Mouse (Mus musculus) thymus, postnatal 10 days (tissue): ENCODE measurements around the gene Ttc7.

Experiments used
- DNase-seq, 2 experiments: peaks; one replicate each; pipeline ENCODE4 v3.0.0; 2021; ENCODE audit warnings: low spot score in 2 of 2

Ttc7 gene

DNA sequence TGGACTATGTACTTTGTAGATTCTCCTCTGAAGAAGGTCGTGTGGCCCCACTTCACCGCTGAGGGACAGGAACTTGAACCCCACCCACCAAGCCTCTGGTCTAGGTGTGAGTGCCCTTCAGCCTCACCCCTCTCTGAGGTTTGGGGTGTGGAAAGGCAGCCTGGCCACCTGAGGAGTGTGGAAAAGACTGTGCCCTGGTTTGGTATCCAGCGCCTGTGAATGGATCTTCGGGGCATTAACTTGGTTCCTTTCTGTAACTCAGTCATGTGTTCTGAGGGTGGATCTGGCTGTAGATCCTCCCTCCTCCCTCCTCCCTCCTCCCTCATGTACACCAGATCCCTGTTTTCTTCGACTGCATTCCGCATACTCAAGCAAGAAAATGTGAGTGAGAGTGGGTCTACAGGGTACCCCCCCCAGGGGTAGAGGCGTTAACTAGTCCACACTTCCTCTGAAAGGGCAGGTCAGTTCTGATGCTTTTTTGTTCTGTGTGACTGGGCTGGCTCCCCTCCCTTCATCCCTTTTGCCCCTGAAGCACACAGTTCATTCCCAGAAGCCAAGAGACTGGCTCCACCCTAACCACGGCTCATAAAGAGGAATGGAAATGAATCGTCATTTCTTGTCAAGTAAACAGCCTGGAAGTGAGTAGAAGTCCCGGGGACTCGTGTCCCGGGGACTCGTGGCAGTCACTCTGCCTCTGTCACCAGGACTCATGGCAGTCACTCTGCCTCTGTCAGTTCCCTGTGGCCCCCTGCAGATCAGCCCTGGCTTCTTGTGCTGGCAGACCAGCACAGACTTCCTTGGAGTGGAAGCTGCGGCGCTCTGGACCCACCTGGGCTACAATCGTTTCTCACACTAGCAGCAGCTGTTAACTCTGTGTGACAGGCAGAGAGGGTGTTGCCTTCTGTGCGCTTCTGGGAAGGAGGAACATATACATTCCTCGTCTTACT lies 30.5 kb downstream of the Ttc7 start:
- no peak for DNase-seq

DNA sequence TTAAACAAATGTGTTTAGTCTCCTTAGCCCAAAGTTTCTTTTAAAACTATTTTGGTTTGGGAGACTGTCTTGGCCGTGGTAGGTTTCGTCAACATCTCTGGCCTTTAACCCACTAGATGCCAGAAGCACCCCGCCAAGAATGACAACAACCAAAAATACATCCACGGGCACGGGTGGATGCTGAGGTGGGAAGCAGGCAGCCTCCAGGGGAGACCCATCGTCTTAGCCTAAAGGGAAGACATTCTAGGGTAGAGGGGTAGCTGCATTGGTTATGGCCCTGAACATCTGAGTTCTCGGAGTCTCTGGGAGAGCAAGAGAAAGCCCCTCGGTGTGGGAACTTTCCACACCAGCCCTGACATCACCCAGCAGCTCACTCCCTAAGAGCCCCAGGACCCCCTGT lies 31.4 kb downstream of the Ttc7 start:
- DNase-seq, result no peak

DNA sequence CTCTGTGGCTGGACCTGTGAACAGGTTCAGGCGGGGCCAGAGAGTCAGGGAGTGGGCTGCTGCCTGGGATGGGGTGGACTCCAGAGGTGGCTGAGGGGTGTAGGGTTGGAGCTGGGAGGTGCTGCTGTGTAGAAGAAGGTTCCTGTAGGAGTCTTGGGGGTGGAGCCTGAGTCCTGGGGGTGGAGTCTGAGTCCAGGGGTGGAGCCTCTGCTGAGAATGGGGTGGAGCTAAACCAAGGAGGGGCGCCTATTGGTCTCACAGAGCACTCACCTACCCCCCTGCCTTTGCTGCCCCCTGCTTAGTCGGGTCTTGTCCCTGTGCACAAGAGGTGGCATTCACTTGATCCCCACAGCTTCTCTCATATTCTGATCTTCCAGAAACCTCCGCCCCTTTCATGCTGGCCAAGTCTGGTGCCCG lies 31.9 kb downstream of the Ttc7 start:
- DNase-seq, result peak in 1 of 2 experiments; percentile 24

DNA sequence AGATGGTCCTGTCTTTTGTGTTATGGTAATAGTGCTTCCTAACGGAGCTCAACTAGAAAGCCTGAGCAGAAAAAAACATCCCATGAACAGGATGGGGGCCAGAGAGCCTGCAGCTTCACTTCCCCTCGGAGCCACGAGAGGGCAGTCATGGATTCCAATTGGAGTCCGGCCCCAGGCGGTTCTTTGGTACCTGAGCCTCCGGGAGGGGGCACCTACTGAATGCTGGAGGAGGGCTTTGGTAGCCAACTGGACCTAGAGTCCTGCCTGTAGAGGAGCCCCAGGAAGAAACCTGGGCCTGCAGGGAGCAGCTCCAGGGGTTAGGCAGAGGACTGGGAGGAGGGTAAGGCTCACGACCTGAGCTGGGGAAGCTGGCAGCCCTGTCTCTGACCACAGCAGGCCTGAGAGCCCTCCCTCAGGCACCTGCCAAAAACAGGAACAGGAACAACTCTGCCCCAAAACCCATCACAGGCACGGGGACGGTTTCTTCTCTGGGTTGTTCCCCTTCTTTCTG lies 32.4 kb downstream of the Ttc7 start:
- peak; percentile 83 to 96 for DNase-seq

DNA sequence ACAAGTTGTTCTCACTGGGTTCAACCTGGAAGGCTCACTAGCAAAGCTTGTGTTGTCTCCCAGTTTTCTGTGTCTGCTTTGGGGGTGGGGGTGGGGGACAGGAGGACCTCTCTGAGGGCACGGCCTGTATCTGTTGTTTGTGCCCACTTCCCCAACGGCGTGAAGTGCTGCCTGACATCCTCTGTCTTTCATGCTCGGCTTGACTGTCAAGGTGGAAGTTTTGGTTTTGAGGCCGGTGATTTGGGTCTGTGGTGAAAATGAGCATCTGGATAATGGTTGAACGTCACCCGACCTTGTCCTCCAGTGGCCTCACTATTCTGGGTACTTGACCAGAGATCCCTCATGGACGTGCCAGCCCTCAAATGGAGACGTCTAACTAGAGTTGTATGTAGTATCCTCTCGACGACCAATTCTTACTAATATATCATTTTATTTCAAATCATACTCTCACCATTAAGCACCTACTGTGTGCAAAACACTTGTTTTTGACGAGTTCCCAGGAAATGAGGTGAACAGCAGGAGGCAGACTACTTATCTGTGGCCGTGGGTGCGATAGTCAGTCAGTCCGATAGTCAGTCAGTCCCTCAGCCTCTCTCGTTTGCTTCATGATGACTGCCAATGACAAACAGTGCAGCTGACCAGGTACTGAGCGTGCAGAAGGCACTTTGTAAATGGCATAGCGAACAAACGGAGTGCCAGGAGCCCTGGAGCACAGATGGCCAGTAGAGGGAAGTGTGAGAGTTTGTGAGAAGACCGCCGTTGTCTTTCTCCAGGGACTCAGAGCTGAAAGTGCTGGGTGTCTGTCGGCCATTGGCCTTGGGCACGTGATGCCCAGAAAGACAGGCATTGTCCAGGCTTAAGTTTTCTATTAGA lies 33.4 kb downstream of the Ttc7 start:
- DNase-seq, result no peak

DNA sequence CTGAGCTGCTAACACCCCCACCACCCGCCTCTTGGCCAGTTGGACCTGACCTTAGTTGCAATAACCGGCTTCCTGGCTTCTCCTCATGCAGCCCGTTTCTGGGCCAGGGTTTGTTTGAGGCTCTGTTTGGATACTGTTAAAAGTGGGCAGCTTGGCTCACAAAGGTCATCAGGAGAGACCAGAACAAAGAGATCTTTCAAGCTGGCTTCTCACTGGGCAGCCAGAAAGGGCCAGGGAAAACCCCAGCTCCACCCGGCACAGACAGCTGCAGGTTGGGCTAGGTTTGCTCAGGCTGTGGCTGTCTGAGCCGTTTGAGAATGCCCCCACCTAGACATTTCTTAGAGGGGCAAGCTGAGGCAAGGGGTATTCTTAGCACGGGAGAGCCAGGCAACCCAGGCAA lies 34.6 kb downstream of the Ttc7 start:
- no peak for DNase-seq

DNA sequence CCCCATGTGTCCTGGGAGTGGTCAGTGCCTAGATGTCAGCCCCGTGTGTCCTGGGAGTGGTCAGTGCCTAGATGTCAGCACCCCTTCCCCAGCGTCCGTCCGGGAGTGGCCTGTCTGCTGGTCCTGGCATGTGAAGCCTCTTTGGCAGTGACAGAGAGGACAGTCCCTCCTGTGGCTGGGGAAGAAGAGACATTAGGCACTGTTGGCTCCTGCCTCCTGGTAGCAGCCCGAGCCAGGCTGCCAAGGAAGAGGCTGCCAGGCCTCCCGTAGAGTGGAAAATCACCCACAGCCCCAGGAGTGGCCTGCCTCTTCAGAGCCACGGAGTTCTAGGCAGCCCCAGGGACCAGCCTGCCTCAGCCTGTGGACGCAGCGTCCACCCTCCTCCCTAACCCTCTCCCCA lies 35.3 kb downstream of the Ttc7 start:
- no peak for DNase-seq

DNA sequence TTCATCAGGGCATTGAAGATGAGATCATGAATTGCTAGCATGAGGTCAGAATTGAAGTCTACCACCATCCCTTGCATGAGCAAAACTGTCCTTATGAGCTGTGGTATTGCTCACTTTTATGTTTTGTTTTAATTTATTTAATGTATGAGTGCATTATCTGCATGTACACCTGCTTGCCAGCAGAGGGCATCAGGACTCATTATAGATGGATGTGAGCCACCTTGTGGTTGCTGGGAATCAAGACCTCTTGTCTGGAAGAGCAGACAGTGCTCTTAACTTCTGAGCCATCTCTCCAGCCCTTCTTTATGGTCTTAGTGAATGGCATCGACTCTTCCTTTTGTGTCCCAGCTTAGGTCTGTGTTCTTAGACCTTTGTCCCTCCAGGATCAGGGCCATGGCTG lies 39.0 kb downstream of the Ttc7 start:
- peak in 1 of 2 experiments; percentile 38 for DNase-seq

DNA sequence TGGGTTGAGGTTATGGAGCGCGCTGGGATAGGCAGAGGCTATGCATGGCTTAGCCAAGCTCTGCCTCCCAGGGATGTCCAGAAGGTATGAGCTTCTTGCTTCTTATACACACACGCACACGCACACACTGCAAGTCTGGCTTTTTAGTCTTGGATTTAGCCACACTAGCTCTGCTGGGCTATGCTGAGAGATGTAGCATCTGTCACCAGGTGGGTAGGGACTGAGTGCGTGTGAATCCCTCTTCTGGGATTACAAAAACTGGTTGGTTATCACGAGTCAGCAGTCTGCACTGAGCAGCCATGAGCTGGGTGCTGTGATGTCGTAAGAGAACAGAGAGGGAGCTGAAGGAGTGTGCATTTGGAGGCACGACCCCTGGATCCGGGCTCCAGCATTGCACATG lies 40.5 kb downstream of the Ttc7 start:
- no peak for DNase-seq

DNA sequence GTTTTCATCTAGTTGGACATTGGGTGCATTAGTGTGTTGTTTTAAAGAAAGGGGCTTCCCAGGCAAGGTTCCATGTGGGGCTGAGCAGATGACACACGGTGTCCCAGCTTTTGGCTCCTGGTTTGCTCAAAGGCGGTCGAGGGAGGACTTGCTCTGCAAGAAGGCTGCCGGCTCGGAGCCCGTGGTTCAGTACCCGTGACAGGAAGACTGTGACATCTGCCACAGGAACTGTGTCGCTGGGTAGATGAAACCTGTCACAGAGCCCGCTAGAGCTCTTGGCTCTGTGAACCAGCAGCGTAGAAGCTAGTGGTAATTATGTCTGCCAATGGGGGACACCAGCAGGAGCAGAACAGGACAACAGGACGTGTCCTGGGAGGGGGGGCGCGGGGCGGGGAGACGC lies 42.8 kb downstream of the Ttc7 start:
- DNase-seq, result peak; percentile 34 to 53

DNA sequence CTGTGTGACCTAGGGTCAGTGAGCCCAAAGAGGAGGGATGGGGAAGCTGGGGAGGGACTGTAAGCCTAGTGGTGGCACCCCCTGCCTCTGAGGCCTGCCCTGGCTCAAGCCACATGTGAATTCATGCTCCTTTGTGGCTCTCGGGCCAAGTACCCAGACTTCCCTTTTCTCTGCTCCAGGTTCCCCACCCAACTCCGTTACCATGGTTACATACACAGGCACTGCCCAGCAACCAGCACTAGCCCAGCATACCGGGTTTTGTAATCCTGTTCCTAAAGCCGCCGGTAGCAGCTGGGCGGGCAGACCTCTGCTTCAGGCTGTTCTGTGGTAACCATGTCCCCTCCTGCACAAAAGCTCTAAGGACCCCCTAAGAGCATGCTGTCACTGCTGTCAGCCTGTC lies 44.3 kb downstream of the Ttc7 start:
- DNase-seq, result no peak

DNA sequence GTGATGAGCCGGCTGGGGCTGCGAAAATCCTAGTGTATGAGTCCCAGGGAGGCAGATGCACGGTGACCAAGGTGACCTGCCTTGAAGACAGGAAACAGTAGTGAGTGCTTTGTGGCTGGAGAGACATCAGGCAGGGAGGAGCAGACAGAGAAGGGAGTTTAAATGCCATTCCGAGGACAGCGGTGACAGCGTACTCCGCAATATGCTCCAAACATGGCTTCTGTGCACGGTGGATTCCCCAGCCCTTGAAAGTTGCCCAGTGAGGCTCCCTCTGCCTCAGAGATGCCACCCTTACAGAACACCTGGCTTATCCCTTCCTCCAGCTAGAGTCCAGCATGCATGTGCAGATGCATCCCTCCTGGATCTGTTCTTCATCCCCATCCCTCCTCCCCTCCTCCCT lies 45.0 kb downstream of the Ttc7 start:
- DNase-seq, result no peak

DNA sequence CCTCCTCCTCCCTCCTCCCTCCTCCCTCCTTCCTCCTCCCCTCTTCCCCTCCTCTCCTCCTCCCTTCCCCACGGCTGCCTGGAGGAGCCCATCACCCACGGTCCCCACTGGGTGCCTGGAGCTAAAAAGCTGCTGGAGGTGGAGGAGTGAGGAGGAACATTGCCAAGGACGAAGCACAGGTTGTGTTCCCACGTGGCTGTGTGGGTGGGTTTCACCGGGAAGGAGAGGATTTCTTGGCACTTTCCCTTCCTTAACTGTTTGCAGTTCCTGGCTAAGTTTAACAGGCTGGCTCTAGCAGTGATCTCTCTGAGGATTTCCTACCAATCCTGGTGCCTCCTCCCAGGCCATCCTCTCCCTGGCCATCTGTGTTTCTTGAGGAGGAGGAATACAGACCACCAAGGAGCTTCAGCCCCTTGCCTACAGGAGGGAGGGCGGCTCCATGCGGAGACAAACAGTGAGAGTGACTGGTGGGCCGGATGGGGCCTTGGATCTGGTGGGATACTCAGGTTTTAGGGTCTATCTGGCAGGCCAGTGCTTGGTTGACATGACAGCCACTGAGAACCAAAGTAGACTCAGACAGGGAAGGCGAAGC lies 45.6 kb downstream of the Ttc7 start:
- DNase-seq, result no peak

DNA sequence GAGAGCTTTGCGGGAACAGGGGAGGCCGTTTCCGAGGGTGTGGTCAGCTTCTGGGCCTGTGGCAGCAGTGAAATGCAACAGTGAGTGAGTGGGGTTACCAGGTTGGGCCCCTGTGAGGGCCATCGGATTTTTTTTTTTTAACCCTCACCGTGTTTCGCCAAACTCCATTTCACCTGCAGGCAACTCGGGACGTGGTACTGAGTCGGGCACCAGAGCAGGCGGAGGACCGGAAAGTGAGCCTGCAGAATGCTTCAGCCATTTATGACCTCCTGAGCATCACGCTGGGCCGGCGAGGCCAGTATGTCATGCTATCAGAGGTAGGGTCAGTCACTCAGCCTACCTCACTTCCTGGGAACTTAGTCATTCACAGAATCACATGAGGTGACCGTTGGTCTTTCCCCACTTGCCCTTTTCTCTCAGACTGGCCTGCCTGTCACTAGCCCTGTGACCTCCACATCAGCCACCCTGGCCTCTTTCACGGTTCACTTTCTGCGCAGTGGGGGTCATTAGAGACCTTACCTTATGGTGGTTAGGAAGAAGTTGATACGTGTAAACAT lies 46.5 kb downstream of the Ttc7 start:
- DNase-seq, result no peak

DNA sequence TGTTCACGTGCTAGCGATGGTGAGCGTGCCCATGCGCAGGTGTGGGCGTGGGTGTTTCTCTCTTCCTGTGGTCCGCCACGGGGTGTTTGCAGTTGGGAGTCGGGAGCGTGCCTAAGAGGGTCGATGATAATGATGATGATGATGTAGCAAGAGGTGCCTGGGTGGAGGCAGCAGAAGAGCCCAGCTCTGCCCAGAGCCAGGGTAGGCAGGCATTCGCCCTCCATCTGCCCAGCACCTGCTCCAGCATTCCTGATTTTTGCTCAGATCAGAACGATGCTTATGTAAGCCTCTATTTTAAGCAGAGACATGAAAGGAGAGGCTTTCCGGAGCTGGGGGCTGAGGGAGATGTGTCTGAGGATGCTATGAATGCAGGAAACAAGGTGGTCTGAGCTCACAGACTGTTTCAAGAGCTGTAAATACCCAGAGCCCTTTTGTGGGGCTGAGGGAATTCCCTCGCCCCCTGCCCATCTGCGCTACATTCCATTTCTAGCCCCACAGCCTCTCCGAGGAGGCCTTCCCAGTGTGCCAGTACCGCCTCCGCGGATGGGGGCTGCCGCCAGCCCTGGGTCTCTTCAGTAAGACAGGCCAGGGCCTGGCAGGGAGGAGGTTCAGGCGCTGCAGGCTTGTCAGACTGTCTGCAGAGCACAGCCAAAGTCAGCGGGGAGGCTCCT lies 47.7 kb downstream of the Ttc7 start:
- DNase-seq, result no peak

DNA sequence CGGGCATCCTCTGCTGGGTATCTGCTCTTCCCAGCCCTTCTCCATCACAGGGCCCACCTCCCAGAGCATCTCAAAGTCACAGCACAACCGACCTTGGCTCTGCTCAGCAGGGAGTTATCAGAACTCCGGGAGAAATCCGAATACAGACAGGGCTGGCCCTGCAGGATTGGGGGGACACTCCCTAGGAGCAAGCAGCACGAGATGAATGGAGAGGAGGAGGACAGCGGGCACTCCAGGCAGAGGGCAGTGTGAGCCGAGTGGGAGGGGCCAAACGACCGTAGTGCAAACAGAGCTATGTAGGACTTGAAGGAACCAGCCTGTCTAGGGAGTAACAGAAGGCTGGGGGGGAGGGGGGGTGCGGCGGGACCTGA lies 48.2 kb downstream of the Ttc7 start:
- DNase-seq, result no peak

DNA sequence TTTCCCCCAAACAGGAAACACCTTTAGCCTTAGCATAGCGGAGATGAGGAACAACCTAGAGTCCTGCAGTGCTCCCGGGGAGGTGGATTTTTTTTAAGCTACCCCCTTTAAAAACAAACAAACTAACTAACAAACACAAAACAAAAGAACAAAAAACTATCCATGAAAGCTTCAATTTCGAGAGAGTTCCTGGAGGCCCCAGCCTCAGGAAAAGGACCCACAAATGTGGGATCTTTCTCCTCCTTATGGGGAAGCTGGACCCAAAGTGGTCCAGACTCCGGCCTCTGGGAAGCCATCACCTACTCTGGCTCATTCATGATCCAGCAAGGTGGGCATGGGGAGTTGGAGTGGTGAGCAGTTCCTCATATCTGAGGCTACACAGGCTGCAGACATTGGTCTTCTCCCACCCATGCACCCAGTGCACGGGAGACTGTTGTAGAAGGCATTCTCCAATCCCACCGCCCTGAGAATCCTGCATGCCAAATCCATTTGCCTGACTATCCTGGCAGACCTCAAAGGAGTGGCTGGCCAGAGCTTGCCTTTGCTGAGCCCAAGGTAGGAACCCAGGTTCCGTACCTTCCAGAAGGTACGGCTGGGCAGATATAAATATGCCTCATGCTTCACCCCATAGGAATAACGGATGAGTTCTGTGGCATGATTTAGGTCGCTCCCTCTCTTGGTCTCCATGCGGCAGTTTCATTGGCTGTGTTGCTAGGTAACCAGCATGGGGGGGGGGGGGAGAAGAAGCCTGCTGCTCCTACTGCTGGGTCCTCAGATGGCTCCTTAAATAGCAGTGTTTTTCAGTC lies 48.9 kb downstream of the Ttc7 start:
- DNase-seq, result no peak

DNA sequence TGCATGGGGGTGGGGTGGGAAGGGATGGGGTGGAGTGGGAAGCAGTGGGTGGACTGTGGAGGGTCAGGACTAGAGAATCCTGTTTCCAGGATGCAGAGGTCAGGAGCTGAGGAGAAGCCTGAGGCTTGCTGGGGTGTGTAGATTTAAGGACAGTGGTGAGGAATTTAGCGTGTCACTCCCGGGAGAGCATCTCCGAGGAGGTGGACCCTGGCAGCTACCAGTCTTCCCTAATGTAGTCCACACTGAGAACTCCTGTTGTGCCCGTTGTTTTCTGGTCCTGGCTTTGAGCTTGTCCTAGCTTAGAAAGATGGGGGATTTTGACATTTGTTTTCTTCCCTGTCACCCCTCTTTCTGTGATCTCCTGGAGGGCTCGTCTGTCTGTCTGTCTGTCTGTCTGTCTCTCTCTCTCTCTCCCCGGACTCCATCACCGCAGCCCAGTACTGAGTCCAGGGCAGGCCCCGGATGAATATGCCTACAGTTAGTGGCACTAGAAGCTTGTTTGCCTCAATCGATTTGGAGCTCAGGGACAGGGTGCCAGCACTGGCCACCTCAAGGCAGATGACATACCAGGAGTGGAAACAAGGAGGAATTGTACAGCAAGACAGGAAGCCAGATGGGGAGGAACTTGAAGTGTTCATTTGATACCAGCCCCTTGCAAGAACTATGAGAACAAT lies 49.6 kb downstream of the Ttc7 start:
- DNase-seq, result no peak

DNA sequence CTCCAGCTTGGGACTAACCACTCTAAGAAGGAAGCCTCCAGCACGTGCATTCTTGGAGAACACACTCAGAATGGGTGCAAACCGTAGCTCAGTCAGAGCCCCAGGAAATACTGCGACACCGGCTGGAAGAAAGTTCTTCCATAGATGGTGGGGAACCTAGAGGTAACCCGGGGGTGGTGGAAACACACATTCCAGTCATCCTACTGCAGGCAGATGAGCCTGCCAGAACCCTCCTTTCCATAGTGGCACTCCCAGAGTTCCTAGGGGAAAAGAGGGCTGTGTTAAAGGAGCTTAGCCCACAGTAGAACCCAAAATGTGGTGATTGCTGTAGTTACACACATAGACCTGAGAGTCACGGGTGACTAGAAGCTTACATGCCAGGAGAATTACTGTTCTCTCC lies 50.2 kb downstream of the Ttc7 start:
- DNase-seq, result no peak

DNA sequence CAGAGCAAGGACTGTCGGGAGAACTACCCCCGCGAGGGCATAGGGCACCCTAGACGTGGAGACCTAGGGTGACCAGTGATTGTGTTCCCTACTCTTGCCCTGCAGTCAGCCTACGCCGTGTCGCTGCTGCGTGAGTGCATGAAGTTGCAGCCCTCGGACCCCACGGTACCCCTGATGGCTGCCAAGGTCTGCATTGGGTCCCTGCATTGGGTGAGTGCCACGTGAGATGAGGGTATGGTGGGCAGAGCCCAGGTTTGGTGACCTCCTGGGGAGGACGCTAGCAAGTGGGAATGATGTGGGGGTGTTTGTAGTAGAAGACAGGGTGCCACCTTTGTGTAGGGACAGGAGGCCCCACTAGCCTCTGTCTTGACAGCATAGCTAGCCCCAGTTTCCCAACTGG lies 51.5 kb downstream of the Ttc7 start:
- DNase-seq, result no peak
